ENCODE assay signal across 8 mouse cellular contexts in the genomic region with DNA sequence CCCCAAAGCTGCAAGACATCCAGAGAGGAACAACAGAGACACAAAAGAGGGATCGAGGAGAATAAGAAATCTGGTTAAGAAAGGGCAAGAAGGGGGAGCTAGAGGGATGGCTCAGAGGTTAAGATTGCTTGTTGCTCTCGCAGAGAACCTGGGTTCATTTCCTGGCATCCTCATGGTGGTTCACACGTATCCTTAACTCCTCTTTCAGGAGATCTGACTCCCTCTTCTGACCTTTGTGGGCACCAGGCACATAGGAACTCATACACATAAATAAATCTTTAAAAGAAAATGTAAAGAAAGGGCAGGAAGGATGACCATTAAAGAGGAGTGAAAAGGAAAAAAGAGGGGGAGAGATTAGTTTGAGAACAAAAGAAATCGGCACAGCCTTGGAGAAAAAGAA. TPM values are rescaled to one million over a fixed set of nuclear protein-coding genes. Genes with fewer than 3 reads are reported as not detected.
A peak's percentile ranks its signal among the peaks of the same experiment; 100 is the strongest.
DNase-seq lines count a peak whose midpoint lies in the region; ATAC-seq and TF ChIP-seq lines count a peak whose summit lies in the region.

No protein-coding gene starts in this region.

- no peak for ATAC-seq in kidney, postnatal 0 days (replicated peaks; ENCODE audit: low FRiP score, low read depth)
- ATAC-seq in embryonic facial prominence, embryonic 12.5 days (ENCODE audit: insufficient number of reproducible peaks, insufficient read depth, low FRiP score, low TSS enrichment), result no peak
- no peak for ATAC-seq in hindbrain, postnatal 0 days
- peak; percentile 24; the same call in 1 of the 2 replicates for ATAC-seq in neural tube, embryonic 12.5 days (ENCODE audit: low FRiP score, low read depth)

- no peaks in the 10 kb centered on the region for H3K27me3 ChIP-seq in kidney, postnatal 0 days (ENCODE audit: insufficient read depth, low read length)
- no peaks in the 10 kb centered on the region for H3K27me3 ChIP-seq in embryonic facial prominence, embryonic 12.5 days
- H3K27me3 ChIP-seq in hindbrain, postnatal 0 days (ENCODE audit: insufficient read depth, low read length), result no peaks in the 10 kb centered on the region
- no peaks in the 10 kb centered on the region for H3K27me3 ChIP-seq in neural tube, embryonic 12.5 days (replicated peaks)

- TF ChIP-seq CTCF in kidney, postnatal 0 days (IDR thresholded peaks at IDR 0.05; ENCODE audit: low read depth), result no peak
- TF ChIP-seq CTCF in hindbrain, postnatal 0 days (IDR thresholded peaks at IDR 0.05; ENCODE audit: low read depth), result no peak

- WGBS in kidney, postnatal 0 days, result 14% methylated on average over 4 of the region's 4 CpGs
- 11% methylated on average over 4 of the region's 4 CpGs for WGBS in embryonic facial prominence, embryonic 12.5 days
- 13% methylated on average over 4 of the region's 4 CpGs for WGBS in hindbrain, postnatal 0 days
- WGBS in neural tube, embryonic 12.5 days, result 9% methylated on average over 4 of the region's 4 CpGs

- peak; percentile 28 for DNase-seq in kidney, postnatal 0 days (ENCODE audit: low spot score)
- DNase-seq in kidney, adult 18-20 months, result no peak
- DNase-seq in hindbrain, postnatal 0 days (ENCODE audit: low spot score), result no peak
- DNase-seq in urinary bladder, postnatal 25 days (ENCODE audit: low spot score), result no peak
- DNase-seq in thymus, postnatal 25 days, result no peak
- no peak for DNase-seq in right cerebral cortex, adult 18-20 months

- H3K4me1 ChIP-seq in kidney, postnatal 0 days (replicated peaks; ENCODE audit: insufficient read depth, low read length), result 0 out of 2 replicates have a peak, but pooled peaks cover 3% of the 10 kb centered on the region
- H3K4me1 ChIP-seq in embryonic facial prominence, embryonic 12.5 days, result no peaks in the 10 kb centered on the region
- H3K4me1 ChIP-seq in hindbrain, postnatal 0 days (ENCODE audit: insufficient read depth, low read length), result no peaks in the 10 kb centered on the region; the same call in 1 of the 2 replicates
- peaks cover 11% of the 10 kb centered on the region; the same call in 1 of the 2 replicates for H3K4me1 ChIP-seq in neural tube, embryonic 12.5 days

- H3K4me3 ChIP-seq in kidney, postnatal 0 days (replicated peaks; ENCODE audit: low read depth, low read length), result no peak overlapping the region; the same call in 1 of the 2 replicates
- no peak overlapping the region; the same call in 1 of the 2 replicates for H3K4me3 ChIP-seq in embryonic facial prominence, embryonic 12.5 days
- H3K4me3 ChIP-seq in hindbrain, postnatal 0 days (ENCODE audit: low read length), result peak overlapping the region; percentile 34; the same call in 1 of the 2 replicates
- H3K4me3 ChIP-seq in neural tube, embryonic 12.5 days, result no peak overlapping the region

- H3K4me2 ChIP-seq in kidney, postnatal 0 days (ENCODE audit: low read length), result peak overlapping the region; percentile 49
- peak overlapping the region; percentile 51 for H3K4me2 ChIP-seq in embryonic facial prominence, embryonic 12.5 days (replicated peaks)
- peak overlapping the region; percentile 54 for H3K4me2 ChIP-seq in hindbrain, postnatal 0 days (ENCODE audit: low read depth, low read length)
- peak overlapping the region; percentile 57 for H3K4me2 ChIP-seq in neural tube, embryonic 12.5 days (replicated peaks)

- H3K9ac ChIP-seq in kidney, postnatal 0 days (ENCODE audit: low read depth, low read length), result no peak overlapping the region
- H3K9ac ChIP-seq in embryonic facial prominence, embryonic 12.5 days, result no peak overlapping the region
- H3K9ac ChIP-seq in hindbrain, postnatal 0 days (replicated peaks; ENCODE audit: low read length), result no peak overlapping the region
- H3K9ac ChIP-seq in neural tube, embryonic 12.5 days, result peak overlapping the region; percentile 48; the same call in 1 of the 2 replicates

- no peaks in the 10 kb centered on the region for H3K9me3 ChIP-seq in kidney, postnatal 0 days (replicated peaks; ENCODE audit: low read length)
- H3K9me3 ChIP-seq in embryonic facial prominence, embryonic 12.5 days, result no peaks in the 10 kb centered on the region
- no peaks in the 10 kb centered on the region for H3K9me3 ChIP-seq in hindbrain, postnatal 0 days (ENCODE audit: low read length)
- no peaks in the 10 kb centered on the region for H3K9me3 ChIP-seq in neural tube, embryonic 12.5 days

- H3K36me3 ChIP-seq in kidney, postnatal 0 days (ENCODE audit: insufficient read depth, low read length), result no peaks in the 10 kb centered on the region
- H3K36me3 ChIP-seq in embryonic facial prominence, embryonic 12.5 days, result no peaks in the 10 kb centered on the region
- H3K36me3 ChIP-seq in hindbrain, postnatal 0 days (ENCODE audit: insufficient read depth, low read length), result no peaks in the 10 kb centered on the region
- H3K36me3 ChIP-seq in neural tube, embryonic 12.5 days, result no peaks in the 10 kb centered on the region

- H3K27ac ChIP-seq in kidney, postnatal 0 days, result no peak overlapping the region
- H3K27ac ChIP-seq in embryonic facial prominence, embryonic 12.5 days, result no peak overlapping the region
- no peak overlapping the region for H3K27ac ChIP-seq in hindbrain, postnatal 0 days
- H3K27ac ChIP-seq in neural tube, embryonic 12.5 days, result no peak overlapping the region

RNA-seq across cellular contexts. Expression of gene Tenm4, which starts 18.6 kb away (rescaled TPM):
- polyA plus RNA-seq in kidney, postnatal 0 days (2015; fragmentation: Nextera tagmentation; extraction: Ambion mirVana), result 22.6 and 23.2 TPM in 2 replicates
- polyA plus RNA-seq in embryonic facial prominence, embryonic 12.5 days (2016; fragmentation: Nextera tagmentation; extraction: Ambion mirVana), result 62.8 and 69.3 TPM in 2 replicates
- 49.7 and 49.8 TPM in 2 replicates for total RNA-seq in hindbrain, postnatal 0 days (2014; rRNA removed)
- polyA plus RNA-seq in hindbrain, postnatal 0 days (2015; fragmentation: Nextera tagmentation; extraction: Ambion mirVana), result 24.1 and 24.7 TPM in 2 replicates
- 33.0 and 35.0 TPM in 2 replicates for polyA plus RNA-seq in neural tube, embryonic 12.5 days (2016; fragmentation: Nextera tagmentation; extraction: Ambion mirVana)
